Mouse (Mus musculus) ovary, adult 18-20 months (tissue): ENCODE data around the gene Hapln4.
A peak's percentile ranks its signal among the peaks of the same experiment; 100 is the strongest.

ENCODE experiments used
- DNase-seq: peaks from one replicate; pipeline ENCODE4 v3.0.0; 2022; ENCODE audit warnings: low spot score, mixed read lengths

Hapln4 gene

DNA sequence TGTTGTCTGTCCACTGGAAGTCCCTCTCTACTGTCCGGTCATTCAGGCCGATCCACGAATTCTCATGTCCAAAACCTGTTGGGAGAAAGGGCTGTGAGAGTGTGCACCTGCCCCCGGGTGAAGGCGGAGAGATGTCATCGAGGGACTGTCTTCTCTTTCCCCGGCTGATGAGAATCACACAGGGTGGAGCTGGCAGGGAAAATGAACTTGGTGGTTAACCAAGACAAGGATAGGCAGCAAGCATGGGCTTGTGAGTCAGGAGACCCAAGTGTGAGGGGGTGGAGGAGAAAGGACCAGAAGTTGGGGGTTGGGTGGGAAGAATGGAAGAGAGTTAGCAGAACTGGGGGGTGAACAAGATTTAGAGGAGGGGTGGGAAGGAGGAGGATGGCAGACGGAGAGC, 17.0 kb downstream of the Hapln4 start:
- DNase-seq: no peak

DNA sequence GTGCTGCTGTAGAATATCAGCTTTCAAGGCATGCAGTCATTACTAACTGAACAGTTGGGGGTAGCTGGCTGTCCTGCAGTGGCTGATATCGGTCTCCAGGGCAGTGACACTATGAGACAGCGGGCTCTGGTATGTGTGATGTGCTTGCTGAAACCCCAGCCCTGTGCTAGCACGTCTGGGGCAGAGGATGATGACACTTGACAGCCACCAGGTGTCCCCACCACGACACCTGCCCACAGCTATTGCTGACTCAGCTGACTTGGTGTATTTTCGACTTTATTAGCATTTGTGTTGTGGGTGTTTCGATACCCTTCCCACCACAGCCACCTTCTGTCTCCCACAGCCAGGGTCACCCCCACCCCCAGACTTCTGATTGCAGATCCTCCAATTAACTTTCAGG, 21.2 kb downstream of the Hapln4 start:
- no peak for DNase-seq

DNA sequence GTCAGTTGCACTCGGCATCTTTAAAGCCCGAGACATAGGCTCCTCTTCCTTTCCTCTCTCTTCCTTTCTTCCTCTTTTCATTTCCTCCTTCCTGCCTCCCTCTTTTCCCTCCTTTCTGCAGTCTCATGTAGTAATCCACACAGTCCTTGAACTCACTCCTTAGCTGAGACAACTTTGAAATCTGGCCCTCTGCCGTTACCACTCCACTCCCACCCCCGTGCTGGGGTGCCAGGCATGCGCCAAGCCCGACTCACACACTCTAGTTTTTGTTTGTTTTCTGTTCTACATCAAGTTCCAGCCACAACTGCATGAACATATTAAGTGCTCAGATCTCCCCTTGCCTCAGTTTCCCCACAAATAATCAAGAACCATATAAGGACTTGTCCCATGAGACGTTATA, 21.7 kb downstream of the Hapln4 start:
- no peak for DNase-seq

DNA sequence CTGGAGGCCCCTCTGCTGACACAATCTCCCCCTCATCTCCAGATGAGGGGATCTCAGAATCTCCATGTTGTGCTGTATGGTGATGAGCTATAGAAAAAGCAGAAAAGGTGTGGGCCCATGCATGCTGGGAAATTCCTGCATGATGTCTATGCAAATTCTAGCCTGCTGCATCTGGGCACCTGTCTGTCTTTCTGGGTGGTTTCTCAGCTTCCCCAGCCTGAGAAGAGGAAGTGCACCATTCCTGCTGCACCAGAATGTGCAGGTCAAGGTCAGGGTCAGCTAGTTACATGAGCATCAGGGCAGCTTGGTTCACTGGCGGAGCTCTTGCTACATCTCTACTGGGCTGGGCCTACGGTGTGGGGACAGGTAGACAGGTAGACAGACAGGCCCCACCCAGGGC, 27.2 kb downstream of the Hapln4 start:
- DNase-seq: no peak

DNA sequence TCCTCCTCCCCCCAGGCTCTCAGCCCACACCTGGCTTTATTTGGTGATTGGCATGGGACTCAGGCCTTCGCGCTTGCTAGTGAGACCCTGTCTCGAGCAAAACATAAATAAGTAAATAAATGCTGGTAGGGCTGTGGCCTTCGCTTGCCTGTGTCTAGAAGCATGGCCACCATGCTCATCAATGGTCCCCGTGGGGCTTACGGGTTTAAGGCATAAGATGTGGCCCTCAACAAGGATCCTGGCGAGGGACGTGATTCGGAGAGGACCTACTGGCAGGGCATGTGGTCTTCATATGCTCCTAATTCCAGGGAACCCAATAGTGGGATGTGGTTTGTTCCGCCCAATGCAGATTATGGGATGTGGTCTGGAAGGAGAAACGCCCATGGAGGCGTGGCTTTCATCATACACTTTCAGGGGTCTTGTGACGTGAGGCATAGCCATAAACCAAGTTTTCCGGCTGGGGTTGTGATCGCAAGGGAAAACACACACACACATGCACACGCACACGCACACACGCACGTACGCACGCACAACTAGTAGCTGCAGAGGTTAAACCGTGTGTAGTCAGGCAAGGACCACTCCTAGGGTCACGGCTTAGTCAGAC, 28.0 kb downstream of the Hapln4 start:
- DNase-seq: no peak

DNA sequence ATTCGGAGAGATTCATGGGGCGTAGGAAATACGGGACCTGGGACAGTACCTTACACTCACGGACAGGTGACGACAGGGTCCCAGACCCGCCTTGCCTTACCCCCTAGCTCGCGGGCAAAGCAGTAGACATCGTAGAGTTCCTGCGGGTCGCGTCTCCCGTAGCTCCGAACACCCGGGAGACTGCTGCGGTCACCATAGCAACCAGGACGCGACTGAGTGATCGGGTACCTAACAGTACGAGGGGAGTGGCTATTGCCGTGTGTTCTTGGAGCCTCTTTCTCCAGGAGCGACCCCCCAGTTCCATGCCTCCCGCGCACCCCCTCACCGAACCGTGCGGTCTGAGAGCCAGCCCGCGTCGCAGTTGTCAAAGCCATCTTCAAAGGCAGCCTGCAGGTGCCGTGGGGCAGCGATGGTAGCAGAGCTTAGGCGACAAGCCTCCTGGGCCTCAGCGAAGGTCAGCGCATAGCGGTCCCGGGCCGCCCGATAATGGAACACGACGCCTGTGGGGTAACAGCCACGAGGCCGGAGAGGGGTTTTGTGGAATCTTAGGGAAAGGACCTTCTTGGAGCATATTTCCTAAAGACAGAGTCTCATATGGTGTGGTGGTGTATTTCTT, 29.3 kb downstream of the Hapln4 start:
- no peak for DNase-seq

DNA sequence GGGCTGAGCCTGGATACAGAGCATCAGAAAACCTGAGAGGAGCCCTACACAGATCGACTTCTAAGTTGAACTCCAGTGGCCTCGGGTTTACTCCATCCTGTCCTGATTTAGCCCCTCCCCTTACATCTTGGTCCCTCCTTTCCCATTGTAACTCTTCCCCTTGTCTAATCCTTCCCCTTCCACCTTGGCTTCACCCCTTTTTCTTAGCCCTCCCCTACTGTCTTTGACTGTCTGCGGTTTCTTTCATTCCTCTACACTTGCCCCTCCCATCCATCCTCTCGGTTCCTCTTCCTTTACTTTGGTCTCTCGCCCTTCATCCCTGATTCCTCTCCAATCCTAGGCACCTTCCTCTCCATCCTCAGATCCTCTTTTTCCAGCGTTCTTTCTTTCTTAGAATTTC, 31.2 kb downstream of the Hapln4 start:
- no peak for DNase-seq

DNA sequence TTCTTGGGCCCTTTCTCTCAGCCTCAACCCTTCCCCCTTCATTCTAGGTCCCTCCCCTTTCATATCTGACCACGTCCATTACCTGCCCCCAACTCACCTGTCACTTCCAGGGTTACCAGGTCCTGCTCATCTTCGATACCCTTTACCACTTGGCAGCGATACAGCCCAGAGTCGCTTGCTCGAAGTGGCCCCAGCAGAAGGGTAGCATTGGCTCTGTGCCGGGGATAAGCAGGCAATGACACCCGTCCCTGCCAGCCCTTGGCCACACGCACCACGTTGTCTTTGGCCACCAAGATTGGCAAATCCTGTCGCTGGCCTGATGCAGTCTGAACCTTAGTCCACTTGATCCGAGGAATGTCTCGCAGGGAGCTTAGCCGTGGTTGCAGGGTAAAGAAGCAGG, 31.6 kb downstream of the Hapln4 start:
- no peak for DNase-seq

DNA sequence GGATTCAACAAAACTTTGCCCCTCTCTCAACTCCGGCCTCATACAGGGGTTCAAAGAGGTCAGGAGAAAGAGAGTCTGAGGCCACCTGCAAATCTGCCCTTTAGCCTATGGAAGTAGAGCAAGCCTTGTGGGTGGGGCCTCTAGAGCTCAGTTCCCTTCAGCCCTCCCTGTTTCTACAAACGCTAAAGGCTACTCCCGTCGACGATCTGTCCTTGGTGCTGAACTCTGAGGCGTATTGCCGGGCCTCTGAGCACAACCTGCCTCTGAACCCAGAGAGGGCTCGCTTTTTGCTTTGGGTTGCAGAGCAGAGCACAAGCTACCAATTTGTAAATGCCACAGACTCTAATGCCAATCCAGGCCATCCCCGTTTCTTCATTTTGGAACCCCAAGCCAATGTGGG, 34.4 kb downstream of the Hapln4 start:
- no peak for DNase-seq

DNA sequence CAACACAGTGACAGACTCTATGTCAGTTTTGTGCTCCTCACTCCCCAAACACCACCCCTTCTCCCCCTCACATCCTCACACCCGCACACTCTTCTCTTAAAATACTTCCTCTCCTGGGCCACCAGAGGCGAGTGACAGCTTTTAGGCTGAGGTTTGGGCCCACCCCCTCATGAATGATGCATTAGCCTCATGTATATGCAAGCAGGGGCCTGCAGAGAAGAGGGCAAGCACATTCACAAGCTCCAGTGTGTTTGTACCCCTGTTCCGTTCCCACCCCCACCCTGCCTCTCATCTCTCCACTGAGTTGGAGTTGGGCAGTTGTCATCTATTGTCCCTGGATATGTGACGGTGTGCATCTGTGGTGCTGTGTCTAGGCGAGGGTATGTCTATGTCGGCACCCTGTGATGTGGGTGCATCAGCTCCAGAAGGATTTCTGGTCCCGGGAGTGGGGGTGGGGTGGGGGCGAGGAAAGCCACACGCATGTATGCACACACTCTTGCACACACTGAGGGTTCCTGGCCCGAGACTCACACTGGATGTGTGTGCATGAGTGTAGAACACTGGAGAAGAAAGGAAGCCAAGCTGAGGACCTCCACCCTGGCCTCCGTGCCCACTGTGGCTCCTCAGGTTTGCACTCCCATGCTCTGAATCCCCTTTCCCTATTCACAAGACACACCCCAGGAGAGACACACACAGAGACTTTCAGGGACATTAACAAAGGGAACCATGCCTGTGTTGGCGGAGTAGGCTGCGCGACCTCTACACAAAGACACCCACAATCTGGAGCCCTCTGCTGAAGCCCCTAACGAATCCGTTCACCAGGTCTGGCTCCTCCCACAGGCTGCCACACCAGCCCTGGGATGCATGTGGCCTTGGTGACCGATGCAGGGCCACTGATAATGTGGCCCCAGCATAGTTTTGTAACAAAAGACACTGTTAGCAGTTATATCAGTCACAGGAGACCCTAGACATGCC, 35.8 kb downstream of the Hapln4 start:
- no peak for DNase-seq

DNA sequence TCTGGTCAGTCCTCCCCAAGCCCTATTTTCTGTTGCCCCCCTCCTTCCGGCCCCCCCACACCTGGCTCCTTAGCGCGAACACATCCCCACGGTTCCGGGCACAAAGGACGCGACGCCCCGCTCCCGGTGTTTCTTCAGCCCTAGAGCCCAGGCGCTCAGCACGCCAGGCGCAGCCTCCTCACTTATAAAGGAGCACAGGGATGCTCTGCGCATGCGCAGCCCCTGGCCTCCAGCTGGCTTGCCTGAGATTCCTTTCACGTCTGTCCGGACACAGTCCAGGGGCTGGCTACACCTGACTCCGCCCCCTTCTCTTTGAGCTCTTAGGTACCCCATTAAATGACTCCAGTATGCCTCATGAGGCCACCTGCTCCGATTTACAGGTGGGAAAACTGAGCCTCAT, 37.4 kb downstream of the Hapln4 start, which contains the start of gene Ncan:
TSS of gene Ncan (minus strand) at position 207 of the 400 bp plus-strand sequence.
- DNase-seq: peak; percentile 25

DNA sequence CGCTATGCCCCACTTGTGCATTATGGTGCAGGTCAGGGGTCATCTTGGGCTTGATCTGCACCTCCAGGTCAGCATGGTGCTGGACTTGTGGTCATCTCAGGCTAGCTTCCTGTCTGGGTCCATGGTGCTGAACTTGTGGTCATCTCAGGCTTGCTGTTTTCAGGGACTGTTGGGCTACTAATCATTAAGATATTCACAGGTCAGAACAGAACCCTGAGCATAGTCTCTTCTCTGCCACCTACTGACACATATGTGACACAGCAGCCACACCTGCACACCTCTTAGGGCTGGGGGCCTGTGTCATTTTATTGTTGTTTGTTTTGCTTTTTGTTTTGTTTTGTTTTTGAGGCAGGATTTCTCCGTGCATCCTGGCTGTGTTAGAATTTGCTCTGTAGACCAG, 39.6 kb downstream of the Hapln4 start:
- DNase-seq: no peak

DNA sequence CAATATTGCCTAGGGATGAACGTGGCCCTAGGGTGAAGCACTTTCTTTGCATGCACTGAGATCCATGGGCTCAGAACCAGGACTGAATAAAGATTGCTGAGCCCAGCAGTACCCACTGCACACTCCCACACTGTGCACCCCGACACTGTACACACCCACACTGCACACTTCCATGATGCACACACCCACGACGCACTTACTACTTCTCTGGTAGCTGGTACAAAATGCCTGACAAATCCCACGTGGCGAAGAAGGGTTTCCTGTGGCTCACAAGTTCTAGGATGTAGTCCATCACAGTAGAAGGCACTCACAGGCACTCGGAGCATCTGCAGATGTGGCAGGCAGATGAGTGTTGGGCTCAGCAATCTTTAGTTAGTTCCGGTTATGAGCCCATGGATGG, 41.7 kb downstream of the Hapln4 start:
- no peak for DNase-seq

DNA sequence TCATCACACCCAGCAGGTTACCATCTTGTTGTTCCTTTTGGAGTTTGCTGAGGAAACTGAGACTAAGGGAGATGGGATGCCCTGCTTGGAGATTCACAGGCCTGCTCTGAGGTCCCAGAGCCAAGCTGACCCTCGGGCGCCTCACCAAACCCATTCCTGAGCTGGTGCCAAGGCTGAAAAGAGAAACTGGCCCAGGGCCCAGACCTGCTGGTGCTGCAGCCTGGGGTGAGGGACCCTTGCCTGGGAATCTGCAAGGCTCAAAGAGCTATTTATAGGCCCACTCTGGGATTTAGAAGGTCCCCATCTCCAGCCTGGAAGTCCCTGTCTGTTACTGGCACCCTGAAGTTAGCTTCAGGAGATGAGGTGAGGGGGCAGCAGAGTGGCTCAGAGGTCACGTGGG, 45.2 kb downstream of the Hapln4 start:
- peak; percentile 46 for DNase-seq

DNA sequence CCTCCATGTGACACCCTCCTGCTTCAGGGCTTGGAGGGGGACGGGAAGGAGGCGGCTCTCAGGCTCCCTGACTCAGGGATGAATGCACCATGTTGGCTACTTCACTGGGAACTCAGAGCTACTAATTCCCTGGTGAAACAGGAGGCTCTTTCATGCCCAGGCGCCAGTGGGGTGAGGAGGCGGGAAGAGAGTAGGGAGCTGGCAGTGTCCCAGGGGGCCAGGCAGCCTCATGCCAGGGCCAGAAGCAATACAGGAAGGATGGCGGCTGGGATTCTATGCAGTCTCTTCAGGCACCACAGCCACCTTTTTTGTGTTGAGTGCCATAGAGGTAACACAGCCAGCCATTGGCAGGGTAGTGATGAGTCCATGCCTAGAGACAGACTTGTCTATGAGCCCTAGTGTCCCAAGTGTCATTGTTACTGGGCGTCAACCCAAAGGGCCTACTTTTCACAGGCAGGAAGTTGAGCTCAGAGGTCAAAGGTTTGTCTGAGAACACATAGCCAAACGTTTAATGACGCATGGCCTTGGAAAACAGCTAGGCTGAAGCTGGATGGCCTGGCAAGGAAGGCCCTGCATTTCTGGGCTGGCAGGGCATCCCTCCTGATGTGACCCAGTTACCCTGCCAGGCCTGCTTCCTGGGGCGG, 46.2 kb downstream of the Hapln4 start:
- no peak for DNase-seq

DNA sequence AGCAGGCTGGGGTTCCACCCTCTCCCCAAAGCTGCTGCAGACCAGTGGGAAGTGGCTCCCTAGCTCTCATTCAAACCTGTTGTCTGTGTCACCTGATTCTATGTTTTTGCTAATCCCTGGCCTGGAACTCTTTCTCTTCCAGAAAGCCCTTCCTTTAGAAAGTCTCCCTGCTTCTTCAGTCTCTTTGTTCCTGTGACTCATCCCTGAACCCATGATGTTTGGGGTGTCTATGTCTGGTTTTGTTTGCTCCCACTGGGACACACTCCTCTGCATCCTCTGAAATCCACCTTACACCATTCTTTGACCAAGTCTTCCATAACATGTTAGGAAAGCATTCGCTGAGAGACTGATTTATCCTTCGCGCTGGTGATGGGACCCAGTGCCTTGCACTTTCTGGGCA, 46.8 kb downstream of the Hapln4 start:
- DNase-seq: no peak

DNA sequence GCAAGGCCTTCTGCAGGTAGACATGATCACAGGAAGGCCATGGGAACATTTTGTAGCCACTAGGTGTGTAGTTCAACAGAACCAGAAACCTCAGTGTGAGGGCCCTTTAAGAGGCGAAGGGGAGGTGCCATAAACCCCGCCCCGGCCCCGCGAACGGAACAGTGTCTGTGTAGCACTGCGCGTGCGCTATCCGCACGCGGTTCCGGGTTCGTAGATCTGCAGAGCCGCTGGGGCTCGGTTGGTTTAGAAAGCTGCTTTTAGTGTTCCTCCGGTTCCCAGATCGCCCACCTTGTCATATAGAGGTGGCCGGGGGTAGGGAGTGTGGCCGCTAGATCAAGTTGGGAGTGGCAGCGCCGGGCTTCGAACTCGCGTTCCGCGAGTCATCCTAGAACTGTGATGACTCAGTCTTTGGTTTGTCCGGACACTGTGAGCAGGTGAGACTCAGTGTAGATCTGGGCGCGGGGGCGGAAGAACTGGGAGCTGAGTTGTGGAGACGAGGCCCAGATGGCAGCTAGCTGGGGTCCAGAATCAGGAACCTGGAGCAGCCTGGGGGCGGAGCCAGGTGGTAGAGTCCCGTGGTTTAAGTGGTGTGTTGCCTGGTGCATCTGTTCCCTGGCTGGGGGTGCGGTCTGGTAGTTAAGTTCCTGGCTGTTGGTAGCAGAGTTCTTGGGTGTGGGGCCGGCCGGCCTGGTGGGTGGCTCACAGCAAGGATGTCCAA, 48.1 kb downstream of the Hapln4 start, which contains the start of gene Nr2c2ap:
TSS of gene Nr2c2ap (plus strand) at position 168 of the 718 bp plus-strand sequence.
- peak; percentile 60 for DNase-seq

DNA sequence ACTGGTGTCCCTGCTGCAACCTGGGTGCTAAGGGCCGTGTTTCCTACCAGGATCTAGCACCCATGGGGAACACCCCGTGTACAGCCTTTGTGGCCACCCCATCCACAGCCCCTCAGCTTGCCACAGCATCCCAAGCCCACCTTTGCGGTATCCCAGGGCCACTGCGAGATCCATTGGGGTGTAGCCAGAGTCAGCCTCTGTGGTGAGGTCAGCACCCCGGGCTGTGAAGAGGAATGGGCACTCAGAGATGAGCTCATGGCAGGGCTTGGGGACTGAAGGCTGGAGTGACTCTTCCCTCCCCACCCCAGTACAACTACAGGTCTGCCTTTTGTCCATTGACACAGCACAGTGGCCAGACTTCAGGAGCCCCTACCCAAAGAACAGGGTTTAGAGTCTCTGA, 50.8 kb downstream of the Hapln4 start:
- DNase-seq: no peak

DNA sequence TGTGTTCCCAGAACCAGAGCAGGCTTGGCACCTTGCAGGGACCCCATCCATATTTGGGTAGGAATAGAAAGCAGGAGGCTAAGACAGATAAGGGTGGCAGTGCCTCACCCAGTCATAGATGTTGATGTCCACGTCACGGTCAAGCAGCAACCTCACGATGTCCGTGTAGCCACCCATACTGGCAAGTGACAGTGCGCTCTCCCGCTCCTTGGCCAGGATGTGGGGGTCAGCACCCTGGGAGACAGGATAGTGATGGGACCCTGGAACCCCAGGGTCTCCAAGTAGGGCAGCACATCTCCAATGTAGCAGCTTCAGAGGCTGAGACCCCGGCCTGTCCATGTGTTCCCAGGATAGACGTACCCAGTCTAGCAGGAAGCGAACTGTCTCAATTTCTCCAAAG, 51.7 kb downstream of the Hapln4 start:
- no peak for DNase-seq

DNA sequence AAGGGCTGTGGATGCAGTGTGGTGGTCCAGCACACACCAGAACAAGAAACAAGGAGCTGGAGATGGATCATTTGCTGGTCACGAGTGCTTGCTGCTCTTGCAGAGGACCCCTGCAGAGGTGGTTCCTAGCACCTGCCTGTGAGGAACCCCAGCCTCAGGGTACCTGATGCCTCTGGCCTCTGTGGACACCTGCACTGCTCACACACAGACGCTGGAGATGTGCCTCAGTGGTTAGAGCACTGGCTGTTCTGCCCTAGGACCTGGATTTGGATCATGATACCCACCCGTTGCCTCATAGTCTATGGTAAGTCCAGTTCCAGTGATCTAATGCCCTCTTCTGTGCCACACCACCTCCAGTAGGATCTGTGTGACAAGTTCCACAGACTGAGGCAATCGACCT, 53.3 kb downstream of the Hapln4 start:
- no peak for DNase-seq

DNA sequence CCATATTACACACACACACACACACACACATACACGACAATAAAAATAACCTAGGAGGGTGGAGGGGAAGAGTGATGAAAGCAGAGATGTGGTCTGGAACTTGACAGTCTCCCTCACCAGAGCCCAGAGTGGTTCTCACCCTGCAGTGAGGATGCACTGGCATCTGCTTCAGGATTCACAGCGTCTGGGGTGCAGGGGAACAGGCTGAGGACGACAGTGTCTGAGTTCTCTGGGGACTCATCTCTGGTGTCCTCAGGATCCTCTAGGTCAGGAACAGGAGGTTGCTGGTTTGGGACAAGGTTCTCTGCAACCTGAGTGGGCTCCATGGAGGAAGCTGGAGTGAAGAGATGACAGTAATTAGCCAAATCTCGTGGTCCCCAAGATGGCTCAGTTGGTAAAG, 54.6 kb downstream of the Hapln4 start:
- no peak for DNase-seq
